Mouse (Mus musculus) heart, postnatal 10 days (tissue): ENCODE measurements around the gene Amotl2. TPM values are rescaled to one million over a fixed set of nuclear protein-coding genes. Genes with fewer than 3 reads are reported as not detected.
A peak's percentile ranks its signal among the peaks of the same experiment; 100 is the strongest.

ENCODE experiments used
- DNase-seq, 2 experiments: peaks; one replicate each; pipeline ENCODE4 v3.0.0; 2021
- intact Hi-C: fragments of 180-260 bp; cut with DNase I; formaldehyde crosslinking; loops from one replicate; pipeline ENCODE4 v1.15.1; 2025
- total RNA-seq, 2 experiments: library from RNA; stranded (reverse); gene quantifications; 2 replicates each; pipeline ENCODE4 v1.2.3; 2021

The Amotl2 gene
- total RNA-seq, 2 experiments from 2014 or later, result 79.2 to 90.2 TPM

DNA sequence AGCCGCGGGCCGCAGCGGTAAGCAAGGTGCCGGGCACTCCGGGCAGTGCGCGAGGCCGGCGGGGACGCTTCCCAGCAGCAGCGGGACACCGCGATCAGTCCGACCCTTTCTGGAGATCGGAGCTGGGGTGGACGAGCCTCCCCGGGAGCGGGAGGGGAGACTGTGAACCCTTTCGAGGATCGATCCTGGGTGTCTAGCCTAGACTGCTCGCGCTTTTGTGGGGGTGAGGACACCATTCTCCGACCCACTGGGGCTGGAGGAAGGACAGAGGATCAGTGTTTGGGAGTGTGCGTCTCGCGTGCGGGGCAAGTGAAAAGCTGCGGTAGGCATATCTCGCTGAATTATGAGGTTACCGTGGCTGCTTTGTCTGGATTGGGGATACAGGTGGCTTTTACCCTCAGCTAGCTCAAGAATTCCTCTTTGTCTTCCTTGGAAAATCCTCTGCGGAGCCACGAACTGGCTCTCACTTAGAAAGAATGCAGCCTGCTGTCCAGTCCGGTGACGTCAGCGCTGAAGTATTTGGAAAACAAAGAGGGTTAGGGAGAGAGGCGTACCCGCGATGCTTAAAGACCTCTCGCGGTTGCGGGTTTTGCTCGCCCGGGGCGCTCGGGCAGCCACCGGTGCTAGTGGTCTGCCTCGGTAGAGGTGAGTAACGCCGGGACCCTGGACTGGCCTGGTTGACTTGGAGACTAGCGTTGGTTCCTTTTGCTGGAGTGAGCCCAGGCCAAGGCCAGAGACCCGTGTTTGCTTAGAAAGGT is 1.6 kb downstream of the Amotl2 start:
- intact Hi-C loops, result loop anchor here (1.0 to 5.0 kb wide), 2 partner anchors 61 to 149 kb away; no protein-coding TSS in a partner anchor
- DNase-seq, result peak; percentile 94 to 95

DNA sequence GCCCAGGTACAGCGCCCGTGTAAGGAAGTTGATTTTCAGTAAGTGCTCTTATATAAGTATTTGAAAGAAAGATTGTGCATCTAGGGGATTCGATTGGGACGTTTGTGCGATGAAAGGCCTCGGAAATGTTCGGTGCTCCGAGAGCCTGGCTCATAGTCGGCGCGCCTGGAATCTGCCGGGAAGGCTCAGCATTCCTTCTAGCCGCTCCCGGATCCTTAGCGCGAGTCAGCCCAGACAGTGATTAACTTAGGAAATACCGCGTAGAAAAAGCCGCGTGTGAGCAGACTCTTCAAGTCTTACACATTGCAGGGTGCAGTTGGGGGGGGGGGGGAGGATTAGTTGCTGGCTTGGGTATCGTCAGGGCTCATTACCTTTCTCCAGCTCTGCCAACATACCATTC is 2.2 kb downstream of the Amotl2 start:
- intact Hi-C loops, result loop anchor here (5.0 kb wide), 1 partner anchor 149 kb away; no protein-coding TSS in a partner anchor
- DNase-seq, result peak in 1 of 2 experiments; percentile 62

DNA sequence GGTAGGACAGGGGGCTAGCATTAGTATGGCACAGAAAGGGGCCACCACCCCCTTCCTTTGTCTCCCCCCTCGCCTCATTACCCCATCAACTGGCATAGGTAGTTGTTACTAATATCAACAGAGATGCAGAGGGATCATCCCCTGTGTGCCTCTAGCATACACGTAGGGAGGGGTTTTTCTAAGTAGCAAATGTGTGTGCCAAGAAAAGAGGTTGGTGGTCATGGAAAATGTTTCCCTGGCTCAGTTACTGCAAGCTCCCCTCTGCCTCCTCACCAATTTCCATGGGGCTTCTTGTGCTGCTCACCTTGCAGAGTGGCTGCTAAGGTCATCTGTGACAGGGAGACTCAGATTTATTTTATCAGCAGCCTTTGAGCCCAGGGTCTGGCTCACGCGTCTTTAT is 2.6 kb downstream of the Amotl2 start:
- peak; percentile 31 to 39 for DNase-seq
- intact Hi-C loops, result loop anchor here (5.0 kb wide), 1 partner anchor 148 kb away; no protein-coding TSS in a partner anchor

DNA sequence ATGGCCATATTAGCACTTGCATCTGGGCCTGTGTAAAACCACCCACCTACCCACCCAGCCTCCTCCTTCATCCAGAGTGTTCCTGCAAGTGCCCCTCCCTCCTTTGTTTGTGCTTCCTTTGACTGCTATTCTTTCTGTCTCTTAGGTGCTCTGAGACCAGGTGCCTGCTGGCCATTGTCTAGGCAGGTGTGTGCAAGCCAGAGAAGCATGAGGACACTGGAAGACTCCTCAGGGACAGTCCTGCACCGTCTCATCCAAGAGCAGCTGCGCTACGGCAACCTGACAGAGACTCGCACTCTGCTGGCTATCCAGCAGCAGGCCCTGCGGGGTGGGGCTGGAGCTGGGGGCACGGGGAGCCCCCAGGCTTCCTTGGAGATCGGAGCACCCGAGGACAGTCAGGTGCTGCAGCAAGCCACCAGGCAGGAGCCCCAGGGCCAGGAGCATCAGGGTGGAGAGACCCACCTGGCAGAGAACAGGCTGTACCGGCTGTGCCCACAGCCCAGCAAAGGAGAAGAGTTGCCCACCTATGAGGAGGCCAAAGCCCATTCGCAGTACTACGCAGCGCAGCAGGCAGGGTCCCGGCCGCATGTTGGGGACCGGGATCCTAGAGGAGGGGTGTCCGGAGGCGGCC is 3.6 kb downstream of the Amotl2 start:
- intact Hi-C loops, result loop anchor here (5.0 kb wide), 1 partner anchor 147 kb away; no protein-coding TSS in a partner anchor
- peak; percentile 32 to 36 for DNase-seq

DNA sequence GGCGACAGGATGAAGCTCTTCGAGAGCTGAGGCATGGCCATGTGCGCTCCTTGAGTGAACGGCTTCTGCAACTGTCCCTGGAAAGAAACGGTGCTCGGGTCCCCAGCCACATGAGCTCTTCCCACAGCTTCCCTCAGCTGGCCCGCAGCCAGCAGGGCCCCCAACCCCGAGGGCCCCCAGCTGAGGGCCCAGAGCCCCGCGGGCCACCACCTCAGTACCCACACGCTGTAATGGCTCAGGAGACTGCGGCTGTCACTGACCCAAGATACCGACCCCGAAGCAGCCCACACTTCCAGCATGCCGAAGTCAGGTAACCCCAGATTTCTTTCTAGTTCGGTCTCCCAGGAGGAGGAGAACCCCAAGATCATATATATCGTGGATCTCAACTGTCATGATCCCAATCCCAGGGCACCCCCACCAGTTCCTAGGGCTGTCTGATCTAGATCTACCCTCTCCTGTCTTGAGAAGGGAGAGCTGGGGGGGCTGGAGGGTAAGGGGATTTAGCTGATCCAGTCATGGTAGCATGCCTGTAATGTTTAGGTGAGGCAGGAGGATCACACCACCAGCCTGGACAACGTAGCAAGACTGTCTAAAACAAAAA is 4.2 kb downstream of the Amotl2 start:
- intact Hi-C loops, result no loop called here
- peak in 1 of 2 experiments; percentile 17 for DNase-seq

DNA sequence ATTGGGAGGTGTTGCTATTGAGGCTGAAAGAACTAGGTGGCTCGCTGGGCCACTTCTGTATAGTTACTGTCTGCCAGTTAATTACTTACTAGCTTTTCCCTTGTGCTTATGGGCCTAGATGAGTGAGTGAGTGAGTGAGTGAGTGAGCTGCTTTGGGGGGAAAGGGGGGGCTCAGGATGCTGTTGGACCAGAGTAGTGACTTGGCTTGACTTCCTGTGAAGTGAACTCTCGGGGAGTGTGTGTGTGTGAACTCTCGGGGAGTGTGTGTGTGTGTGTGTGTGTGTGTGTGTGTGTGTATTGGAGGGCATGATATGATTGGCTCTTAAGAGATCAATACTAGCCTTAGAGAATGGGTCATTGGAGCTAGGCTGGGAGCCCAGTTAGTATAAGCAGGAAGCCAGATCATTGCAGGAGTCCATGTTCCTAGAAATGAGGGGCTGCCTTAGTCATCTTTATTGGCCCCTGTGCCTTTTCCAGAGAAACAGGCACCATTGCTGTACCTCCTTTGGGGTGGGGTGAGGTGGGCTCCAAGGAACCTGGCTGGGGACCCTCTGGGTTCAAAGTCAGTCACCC is 5.0 kb downstream of the Amotl2 start:
- intact Hi-C loops, result no loop called here
- peak; percentile 14 to 27 for DNase-seq

DNA sequence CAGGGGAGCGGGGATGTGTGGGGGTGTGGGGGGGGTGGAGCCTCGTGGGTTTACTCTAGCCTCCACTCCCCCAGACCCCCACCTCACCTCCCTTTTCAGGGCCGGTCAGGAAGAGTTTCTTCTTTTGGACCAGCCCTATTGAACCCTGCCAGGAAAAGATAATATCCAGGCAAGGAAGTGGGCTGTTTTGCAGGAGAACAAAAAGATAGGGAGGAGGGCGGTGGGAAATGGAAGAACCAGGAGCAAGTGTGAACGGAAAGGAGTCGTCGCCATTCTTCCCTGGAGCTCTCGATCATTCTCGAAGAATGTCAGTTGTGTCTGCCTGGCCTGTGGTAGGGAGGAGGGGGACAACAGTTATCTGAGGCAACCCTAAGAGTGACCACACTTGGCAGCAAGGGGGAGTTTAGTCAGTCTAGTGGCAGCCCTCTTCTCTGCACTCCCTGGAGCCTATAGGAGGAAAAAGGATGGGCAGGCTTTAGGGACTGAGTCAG is 5.6 kb downstream of the Amotl2 start:
- DNase-seq, result peak; percentile 48 to 54
- intact Hi-C loops, result no loop called here

DNA sequence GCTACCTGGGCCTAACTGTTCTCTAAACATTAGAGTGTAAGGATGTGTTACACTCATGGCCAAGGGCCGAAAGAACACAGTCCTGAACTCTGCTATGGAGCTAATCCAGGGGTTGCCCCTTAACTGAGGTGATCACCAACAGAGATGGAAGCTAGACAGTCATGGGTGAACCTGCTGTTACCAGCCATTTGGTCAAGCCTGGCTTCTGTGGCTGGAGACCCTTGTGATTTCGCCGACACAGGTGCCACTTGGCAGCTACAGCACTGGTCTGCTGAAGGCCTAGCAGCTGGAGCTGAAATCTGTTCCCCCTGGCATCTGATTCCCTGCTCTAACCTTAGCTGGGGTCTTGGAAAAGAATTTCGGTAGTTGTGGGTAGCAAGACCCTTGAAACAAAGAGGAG is 6.3 kb downstream of the Amotl2 start:
- no peak for DNase-seq
- intact Hi-C loops, result no loop called here

DNA sequence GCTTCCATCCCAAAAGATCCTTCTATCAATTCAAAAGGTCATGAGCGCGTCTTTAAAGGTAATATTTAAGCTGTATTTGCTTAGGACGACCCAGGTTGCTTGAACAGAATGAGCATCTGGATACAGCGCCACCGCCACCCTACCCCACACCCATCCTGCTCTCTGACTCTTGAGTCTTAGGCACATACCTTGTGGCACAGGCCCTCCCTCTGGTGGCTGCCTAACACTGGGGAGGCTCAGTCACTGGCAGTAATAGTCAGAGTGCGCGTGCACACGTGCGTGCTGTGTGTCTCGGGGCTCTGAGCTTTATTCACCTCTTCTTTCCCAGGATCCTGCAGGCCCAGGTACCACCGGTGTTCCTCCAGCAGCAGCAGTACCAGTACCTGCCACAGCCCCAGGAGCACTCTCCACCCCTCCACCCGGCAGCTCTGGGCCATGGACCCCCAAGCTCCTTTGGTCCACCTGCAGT is 6.8 kb downstream of the Amotl2 start:
- intact Hi-C loops, result no loop called here
- peak; percentile 29 to 32 for DNase-seq

DNA sequence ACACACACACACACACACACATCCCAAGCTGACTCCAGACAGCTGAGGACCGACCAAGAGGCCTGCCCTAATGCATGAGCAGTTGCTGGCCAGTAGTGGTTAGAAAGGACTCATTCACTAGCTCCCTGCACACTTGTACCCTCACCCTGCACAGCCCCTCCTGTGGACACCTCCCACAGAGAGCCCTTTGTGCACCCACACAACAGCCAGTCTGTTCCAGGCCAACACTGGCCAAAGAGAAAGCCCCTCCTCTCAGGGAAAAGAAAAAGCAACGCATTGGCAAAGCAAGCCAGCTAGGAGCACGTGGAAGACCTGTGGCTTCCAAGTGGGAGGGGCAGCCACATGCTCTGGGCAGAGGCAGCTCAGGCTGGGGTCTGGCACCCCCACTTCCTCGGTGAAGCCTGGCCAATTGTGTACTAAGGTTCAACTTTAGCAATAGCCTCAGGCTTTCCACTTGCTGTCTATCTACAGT is 7.6 kb downstream of the Amotl2 start:
- DNase-seq, result peak; percentile 83 to 89
- intact Hi-C loops, result no loop called here

DNA sequence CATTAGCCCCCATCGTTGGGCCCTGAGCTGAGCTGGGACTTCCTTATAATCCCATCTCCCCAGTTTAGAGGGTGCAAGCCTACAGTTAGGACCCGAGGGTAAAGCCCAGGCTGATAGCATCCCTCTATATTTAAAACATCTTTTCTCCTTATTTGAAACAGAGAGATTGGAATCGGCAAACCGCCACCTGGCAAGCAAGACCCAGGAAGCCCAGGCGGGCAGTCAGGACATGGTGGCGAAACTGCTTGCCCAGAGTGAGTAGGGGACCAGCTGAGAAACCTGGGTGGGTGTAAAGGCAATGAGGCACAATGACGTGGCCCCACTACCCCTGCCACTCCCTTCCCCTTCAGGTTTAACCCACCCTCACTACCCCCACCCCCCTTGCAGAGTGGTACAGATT is 8.5 kb downstream of the Amotl2 start:
- intact Hi-C loops, result no loop called here
- DNase-seq, result no peak

DNA sequence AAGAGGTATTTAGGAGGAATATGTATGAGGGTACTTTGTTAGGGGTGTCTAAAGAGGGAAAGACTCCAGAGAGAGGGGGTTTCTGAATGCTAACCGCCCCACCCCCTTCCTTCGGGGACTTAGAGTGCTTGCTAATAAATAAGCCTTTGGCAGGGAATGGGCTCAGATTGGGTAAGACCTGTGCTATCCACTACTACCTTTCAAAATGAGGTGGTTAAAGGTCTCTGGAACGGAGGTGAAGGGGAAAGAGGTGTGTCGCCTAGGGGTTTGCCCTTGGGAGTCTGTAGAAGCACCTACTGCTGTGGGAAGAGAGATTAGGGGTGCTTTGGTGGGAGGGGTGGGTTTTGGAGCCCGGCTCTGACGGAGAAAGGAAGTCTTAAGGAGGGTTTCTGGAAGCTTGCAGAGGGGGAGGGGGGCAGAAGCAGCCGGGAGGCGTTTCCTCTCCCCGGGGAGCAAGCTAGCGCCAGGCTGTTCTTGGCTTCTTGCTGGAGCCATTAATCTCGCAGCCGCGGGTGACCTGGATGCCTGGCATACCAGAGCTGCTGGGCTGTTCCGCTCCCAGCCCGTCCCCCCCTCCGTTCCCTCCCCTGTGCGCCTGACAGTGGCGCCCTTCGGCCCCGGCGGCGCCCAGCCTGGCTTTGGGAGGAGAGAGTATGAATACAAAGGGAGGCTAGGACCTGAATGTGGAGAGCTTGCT is 9.6 kb downstream of the Amotl2 start:
- intact Hi-C loops, result loop anchor here (2.0 kb wide), 1 partner anchor 53 kb away; no protein-coding TSS in a partner anchor
- DNase-seq, result peak; percentile 92 to 93

DNA sequence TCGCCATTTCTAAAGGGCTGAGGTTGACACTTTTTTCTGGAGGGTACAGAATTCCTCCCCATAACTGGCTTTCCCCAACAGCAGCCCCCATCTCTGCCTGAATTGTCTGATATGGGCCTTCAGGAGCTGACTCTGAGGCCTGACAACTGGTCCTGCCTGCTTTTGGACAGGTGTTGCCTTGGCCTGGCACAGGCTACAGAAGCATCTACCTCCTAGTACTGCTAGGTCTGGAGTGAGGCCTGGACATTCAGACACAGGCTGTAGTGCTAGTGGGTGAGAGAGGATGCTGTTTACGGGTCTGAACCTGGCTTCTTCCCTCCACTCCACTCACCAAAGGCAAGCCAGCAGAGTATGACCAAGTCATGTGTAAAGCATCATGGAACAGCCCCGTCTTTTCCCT is 10.3 kb downstream of the Amotl2 start:
- DNase-seq, result peak; percentile 19 to 28
- intact Hi-C loops, result loop anchor here (2.0 kb wide), 1 partner anchor 52 kb away; no protein-coding TSS in a partner anchor

DNA sequence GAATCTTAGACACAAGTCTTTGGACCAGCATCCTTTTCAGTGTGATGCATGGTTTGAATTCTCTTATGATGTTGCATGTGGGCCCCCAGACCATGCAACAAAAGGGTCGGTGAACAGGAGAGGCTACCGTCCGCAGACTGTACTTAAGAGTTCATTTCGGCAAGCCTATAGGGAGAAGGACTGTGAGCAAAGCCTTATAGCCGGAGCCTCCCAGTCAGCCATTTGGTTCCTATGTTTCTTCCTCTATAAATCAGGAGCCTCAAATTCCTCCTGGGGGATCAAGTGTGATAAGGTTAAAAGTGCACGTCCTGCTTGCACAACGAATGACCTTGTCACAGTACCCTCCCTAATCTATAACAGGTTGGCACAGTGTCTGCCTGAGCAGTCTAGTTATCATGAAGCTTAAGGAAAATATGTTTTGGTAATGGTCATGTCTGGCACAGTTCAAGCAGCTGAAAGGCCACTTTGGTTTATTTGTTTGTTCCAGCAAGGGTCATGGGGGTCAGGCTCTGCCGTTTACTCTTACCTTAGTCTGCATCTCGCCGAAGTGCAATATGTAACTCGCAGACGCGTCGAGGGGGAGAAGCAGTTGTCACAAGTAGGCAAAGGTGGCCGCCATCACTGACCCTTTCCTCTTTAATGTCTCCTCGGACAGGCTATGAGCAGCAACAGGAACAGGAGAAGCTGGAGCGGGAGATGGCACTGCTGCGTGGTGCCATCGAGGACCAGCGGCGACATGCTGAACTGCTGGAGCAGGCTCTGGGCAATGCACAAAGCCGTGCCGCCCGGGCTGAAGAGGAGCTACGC is 11.4 kb downstream of the Amotl2 start:
- intact Hi-C loops, result loop anchor here (2.0 kb wide), 1 partner anchor 51 kb away; no protein-coding TSS in a partner anchor
- DNase-seq, result peak; percentile 29 to 40

DNA sequence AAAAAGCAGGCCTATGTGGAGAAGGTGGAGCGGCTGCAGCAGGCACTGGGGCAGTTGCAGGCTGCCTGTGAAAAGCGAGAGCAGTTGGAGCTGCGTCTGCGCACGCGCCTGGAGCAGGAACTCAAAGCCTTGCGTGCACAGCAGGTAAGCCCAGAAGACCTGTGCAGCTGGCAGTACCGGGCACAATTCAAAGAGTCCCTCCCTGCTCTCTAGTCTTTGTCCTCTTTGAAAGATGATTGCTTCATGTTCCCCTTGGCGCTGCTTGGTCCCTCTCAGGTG is 11.9 kb downstream of the Amotl2 start:
- DNase-seq, result no peak
- intact Hi-C loops, result no loop called here

DNA sequence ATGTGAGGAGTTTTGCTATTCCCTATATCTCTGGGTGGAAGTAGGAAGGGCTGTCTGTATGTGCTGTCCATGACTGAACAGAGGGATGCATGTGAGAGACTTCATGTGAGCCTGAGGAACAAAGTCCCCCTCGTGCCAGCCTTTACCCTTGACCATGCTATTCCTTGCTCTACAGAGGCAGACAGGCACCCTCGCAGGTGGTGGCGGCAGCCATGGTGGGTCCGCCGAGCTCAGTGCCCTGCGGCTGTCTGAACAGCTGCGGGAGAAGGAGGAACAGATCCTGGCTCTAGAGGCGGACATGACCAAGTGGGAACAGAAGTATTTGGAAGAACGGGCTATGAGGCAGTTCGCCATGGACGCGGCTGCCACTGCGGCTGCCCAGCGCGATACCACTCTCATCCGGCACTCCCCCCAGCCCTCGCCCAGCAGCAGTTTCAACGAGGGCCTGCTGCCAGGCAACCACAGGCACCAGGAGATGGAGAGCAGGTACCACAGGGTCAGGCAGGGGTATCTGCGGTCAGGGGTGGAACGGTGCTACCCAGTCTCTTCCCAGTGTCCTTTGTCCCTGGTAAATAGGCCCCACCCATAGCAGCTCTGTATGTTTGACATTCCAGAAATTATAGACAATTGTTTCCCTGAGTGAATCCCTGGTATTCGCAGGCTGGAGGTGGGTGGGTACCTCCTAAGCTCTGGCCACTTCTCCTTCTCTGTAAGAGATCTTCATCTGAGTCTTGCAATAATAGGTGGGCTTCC is 12.8 kb downstream of the Amotl2 start:
- DNase-seq, result peak; percentile 21 to 23
- intact Hi-C loops, result no loop called here

DNA sequence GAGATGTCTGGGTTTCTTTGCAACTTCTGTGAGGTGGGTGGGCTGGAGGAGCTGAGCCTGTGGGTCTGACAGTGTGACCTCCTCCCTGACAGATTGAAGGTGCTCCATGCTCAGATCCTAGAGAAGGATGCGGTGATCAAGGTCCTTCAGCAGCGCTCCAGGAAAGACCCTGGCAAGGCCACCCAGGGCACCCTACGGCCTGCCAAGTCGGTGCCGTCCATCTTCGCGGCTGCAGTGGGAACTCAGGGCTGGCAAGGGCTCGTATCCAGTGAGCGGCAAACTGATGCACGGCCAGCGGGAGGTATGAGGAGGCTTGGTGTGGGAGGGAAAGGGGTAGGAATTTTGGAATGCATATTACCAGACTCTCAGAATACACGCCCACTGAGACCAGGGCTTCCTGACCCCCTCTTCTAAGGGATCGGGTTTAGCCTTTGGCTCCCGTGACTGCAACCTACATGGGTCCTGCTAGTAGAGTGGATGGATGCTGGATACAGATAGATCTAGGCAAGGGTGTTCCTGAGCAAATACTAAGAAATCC is 13.5 kb downstream of the Amotl2 start:
- intact Hi-C loops, result no loop called here
- peak in 1 of 2 experiments; percentile 30 for DNase-seq

DNA sequence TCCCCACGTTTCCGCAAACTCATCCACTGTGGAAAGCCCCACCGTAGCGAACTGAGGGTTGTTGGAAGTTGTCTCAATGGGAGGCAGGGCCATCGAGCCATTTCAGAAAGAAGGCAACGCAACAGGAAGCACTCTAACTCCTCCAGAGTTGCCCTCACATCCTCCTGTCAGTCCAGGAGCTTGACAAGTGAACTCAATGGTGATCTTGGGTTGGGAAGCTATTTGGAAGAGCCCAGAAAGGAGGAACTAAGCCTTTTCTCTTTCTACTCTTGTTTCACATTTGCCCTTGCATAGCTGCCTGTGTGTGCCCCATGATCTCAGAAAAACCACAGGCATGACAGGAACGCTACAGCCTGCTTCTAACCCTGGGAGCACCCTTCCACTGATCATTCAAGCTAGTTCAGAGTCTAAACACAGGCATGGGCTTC is 14.6 kb downstream of the Amotl2 start:
- DNase-seq, result peak; percentile 14 to 19
- intact Hi-C loops, result no loop called here
